Mouse (Mus musculus): ENCODE measurements around the gene Stt3a.

DNA sequence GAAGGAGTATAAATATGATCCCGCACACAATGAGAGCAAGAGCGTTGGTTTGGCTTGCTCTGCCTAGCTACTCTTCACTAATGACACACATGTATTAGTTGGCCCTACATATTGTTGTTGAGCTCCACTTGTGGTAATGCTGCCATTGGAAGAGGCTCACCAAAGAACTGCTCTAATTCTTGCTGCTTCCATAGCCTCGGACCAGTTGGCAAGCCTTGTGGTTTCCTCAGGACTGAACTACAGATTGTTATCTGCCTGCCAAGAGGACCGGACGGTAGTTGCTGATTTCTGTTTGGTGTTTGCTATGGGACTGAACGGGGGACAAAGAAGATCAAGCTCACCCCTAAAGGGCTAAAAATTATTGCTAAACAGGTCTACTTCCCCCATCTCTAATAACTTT is 60.2 kb downstream of the Stt3a start:
- no peak for TF ChIP-seq EP300 (optimal IDR thresholded peaks at IDR 0.05)
- no peak for TF ChIP-seq CTCF (IDR thresholded peaks at IDR 0.05; ENCODE audit: low read depth)
